Mouse (Mus musculus): ENCODE measurements around the gene Il1rl2.

The Il1rl2 gene

DNA sequence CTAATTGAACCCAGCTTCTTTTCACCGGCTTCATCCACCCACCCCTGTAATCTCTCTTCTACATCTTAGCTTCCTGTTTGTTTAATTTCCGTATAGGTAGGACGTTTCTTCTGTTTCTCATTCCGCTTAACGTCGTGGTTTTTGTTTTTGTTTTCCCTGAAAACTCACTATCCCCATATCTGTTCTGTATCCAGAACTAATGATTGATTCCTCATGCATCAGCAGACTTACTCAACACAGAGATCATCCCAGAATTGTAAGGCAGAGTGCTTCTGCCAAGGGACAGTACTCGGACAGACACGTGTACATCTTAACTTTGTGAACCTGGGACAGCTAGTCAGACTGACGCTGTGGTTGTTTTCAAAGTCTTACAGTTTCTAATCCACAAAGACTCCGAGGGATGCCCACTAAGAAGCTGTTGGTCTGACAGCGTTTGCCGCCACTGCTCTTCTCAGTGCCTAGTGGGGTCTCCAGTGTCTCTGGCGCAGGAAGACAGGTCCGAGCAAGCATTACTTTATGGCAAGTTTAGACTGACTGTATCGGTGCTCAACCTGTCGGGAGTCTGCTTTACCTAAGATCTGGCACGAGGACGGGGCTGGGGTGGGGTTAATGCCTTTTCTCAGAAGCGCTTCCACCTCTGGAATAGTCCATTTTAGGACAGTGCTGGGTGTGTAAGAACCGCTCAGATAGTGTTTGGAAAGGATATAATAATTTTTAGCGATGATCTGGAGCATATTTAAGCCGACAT, 719 bp downstream of the Il1rl2 start:
- no peak for DNase-seq

DNA sequence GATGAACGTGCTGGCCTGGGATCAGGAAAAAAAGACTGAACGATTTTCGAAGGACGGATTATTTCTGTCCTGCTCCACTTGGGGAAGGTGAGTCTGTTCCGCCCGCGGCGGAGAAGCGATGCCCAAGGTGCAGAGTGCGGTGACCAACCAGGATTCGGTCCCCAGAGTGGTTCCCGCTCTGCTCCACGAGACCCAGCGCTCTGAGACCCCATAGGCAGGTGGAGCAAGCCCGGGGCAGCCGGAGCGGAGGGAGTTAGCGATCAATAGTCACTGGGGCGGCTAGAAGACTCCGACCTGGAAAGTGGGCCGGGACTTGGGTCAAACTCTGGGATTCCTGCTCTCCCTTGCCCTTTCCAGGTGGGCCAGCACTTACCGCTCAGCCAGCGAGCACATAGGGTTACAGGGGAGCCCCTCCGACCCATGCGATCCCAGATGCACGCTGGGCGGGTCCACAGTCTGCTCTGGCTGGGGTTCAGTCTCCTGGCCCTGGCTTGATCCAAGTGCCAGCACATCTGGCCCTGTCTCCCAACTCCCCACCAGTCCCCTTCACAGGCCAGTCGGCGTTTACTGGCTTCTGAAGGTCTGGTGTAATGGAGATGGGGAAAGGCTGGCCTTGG, 1.4 kb downstream of the Il1rl2 start:
- DNase-seq = no peak

DNA sequence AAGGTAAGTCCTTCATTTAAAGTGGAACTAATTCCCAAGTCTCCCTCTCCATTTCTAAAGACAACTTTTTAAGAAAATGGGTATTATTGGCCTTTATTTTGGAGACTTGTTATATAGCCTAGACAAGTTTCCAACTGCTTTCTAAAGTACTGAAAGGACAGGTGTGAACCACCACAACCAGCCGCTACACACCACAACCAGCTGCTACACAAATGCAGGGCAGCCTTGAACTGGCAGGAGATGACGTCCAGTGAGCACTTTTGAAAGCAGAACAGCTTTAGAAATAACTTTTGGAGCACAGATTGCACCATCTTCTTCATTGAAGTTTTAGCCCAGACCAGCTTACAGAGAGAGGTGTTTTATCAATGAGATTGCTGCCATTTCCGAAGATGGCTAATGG, 3.2 kb downstream of the Il1rl2 start:
- no peak for DNase-seq

DNA sequence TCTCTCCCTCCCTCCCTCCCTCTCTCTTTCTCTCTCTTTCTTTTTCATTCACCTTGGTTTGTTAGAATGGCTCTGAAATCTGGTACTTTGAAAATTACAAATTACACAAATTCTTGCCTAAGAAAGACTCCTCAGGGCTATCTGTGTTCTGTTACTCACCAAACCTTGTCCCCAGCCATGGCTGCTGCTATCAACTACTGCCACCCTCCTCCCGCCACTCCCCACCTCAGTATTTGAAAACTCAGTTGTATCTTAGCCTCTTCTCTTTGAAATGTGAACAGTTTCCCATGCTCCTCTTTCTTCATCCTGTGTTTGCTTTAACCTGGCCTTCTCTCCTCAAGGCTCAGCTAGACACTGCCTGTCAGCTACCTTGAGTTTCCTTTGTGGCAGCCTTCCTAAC, 5.1 kb downstream of the Il1rl2 start:
- no peak for DNase-seq

DNA sequence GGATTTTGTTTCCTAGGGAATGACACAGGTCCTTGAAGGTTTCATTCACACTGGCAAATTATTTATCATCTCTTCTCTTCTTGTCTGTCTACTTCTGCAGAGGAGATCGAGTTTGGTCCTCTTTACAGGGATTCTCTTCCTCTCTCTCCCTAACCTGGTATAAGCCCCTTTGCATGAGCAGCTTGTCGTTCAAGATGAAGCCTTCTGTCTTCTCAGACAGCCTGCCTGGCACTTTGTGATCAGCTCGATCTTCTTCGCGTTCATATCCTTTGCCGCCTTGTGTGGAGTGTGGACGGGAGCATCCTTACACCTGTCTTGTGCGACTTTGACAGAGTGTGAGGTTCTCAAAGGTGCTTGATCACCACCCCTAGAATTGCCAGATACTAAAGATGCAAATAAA, 5.8 kb downstream of the Il1rl2 start:
- DNase-seq = no peak

DNA sequence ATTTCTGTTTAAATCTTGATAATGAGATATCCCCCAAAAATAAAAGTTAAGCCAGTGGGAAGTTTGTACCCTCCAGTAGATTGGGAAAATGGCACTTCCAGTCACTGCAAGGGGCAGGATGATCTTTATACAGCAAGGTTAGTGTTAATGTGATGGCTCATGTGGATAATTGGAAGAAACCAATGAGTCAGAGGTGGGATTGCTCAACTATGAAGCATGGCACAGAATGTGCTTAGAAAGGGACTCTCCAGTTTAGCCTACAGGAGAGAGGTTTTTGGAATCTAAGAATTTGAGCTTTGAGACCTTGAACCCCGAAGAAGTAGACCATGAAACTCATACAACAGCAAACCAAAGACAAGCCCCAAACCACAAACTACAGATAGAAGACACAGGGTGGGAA, 14.9 kb downstream of the Il1rl2 start:
- no peak for DNase-seq

DNA sequence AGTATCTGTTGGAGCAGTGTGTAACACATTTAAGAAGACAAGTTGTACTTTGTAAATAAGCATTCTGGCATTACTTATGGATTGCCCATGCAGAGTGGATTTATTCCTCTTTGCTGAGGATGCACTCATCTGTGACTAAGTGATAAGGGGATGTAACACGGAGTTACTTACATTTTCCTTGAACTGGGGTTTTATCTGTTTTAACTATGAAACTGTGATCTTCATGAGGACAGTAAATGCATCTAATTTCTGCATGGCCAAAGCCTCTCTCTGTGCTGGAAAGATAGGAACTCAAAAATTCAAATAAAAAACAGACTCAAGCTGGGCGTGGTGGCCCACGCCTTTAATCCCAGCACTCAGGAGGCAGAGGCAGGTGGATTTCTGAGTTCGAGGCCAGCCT, 15.7 kb downstream of the Il1rl2 start:
- no peak for DNase-seq

DNA sequence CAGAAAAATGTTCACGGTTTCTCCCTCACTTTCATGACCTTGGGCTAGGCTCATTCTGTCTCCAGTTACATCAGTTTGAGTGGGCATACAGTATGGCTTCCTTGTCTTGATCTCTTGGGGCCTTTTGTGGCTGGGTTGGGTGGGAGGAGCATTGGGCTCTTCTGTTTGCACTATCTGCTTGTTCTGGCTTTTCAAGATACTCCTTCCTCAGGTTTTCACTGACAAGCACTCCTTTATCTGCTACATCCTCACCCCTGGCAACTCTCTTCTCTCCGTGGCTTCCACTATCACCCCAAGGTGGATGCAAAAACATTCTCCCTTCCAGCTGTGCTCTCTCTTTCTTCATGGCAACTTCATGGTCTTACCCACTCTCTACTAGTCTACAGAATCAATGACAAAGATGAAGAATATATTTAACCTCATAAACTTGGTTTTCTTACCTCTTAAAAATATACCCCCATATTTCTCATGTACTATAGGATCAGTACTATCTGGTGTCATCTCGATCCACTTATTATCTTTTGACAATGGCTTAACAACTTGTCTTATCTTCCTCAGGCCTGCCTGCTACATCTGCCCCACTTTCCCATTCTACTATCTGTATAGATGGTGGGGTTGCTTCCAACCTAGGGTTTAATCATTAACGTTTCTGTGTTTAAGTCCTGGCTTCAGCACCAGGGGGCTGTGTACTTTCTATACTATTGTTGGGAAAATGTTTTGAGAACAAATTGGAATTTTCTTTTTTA, 27.9 kb downstream of the Il1rl2 start:
- DNase-seq = no peak

DNA sequence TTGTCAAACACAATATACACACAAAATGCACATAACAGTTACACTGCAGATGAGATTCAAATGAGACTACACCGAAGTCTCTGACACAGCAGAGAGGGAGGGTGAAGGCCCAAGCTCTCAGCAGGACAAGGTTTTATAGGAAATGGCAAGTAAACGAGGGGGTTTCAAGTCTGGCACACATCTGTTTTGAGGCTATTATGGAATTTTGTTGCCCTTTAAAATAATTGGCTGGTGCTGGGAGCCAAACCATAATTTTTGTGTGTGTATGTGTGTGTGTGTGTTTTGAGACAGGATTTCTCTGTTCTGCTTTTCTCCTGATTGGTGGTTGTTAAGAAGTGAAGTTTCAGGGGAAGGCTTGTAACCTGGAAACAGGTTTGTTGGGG, 28.5 kb downstream of the Il1rl2 start:
- no peak for DNase-seq

DNA sequence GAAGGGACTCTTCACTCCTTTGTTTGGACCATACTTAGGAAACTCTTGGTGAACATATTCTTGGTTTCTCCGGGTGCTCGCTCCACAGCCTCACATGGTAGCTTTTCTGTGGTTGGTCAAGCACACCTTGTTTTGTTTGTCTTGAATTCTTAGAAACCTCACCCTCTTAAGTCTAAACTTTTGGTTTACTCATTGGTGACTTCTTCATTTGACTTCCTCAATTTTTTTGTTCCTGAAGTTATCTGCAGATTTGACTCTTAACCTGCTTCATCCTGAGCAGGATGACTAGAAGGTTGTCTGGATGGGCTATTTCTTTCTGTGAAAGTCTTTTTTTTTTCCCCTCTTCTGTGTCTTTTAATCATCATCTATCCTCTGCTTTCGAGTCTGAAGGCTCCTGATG, 30.3 kb downstream of the Il1rl2 start:
- no peak for DNase-seq

DNA sequence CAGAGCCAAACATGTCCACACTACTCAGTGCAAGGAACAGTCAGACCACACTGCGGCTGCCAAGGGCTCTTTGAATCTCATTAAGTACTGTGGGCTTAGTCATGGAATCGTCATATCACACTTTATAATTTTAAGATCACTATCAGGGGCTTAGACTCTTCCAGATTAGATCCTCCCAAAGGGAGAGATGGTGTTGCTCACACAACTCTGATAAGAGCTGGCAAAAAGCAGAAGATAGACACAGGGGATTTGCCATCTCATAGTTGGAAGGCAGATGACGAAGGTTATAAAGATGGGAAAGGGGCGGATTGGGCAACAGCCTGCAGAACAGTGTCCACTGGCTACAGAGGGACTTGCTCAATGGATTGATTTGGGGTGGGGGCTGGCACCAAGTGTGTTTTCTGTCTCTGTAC, 31.0 kb downstream of the Il1rl2 start:
- DNase-seq = no peak

DNA sequence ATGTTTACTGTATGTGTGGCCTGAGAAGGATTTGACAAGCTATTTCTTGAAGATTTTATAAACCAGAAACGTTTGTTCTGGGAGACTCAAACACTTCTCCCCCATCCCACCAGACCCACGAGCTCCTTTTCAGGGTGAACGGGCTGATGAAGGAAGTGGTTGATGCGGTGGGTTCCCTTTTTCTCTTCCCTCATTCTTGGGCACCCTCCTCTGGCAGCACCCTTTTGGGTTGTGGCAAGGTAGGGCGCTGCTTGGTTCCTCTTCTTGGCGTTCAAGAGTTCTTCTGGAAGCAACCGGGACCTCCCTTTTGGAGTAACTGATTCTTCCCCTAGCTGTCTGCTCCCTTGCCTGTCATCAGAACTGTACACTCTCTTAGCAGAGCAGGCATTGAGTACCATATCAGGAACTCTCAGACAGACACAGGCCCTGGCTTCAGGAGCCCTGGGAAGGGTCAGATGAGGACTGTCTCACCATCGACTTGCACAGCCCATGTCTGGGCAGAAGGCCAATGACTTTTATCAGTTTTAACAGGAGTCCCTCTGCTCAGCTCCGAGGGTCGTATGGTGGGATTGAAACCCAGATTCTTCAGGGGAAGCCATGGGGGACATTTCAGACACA, 31.6 kb downstream of the Il1rl2 start:
- no peak for DNase-seq

DNA sequence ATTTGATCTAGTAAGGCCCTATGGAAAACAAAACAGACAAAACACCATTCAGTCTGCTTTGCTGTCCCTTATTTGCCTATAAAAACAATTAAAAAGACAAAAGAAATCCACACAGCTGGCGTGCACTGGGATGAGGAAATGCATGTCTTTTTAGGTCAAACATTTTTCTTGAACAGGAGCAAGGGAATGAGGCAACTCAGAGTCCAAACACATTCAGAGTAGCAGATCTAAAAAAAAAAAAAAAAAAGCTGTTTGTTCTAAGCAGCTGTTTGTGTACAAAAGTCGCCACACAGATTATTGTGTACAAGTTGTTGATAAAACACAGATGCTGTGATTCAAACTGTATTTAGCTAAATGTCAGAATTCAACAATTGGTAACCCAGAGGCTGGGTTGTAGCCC, 33.5 kb downstream of the Il1rl2 start:
- no peak for DNase-seq

DNA sequence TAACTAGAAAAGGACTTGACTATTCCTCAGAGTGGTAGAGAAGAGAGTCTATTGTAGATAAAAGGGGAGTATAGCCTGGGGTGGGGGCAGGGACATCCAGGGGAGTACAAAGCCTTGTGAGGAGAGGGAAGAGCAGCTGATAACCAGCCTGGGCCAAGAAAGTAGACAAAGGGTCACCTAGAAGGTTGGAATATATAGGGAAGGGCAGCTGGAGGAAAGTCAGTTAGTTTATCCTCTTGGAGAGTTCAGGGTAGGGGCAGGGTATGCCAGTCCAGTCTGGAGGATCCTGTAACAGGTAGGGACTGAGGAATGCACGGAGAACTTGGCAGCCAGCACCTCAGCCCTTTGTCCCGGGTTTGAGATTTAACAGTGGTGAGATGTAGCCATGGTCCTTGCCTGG, 33.9 kb downstream of the Il1rl2 start:
- DNase-seq = no peak

DNA sequence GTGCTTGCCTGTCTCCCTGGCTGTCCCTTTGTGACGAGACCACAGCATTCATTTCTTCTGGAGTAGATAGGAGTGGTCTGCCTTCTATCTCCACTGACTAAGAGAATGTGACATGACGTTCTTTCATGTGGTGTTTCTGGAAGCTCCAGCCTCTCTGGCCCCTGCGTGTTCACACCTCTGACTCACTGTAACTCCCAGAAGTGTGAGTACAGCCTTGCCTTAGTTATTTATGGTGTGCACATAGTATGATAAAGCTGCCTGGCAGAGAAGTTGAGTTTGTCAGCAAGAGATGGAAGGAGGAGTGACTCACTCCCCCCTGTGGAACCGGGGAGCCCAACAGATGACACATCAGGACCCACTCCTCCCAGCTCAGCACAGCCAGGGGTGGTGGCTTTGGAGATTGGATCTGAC, 34.4 kb downstream of the Il1rl2 start:
- DNase-seq = no peak

DNA sequence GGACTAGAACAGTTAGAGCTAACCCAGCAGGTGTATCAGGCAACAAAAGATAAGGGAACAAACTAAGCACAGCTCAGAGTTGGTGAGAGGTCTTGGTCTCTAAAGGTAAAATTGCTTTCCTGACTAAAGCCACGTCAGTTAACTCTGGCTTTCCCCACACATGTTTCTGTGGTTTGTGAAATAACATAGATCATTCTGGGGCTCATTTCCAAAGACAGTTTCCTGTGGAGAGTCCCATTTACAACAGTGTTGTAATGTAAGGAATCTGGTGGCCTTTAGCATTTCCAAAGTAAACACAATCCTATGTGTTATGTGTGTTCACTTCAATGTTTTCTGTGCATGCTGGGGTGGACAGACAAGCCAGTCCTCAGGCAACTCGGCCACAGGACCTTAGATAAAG, 35.3 kb downstream of the Il1rl2 start:
- DNase-seq = no peak

DNA sequence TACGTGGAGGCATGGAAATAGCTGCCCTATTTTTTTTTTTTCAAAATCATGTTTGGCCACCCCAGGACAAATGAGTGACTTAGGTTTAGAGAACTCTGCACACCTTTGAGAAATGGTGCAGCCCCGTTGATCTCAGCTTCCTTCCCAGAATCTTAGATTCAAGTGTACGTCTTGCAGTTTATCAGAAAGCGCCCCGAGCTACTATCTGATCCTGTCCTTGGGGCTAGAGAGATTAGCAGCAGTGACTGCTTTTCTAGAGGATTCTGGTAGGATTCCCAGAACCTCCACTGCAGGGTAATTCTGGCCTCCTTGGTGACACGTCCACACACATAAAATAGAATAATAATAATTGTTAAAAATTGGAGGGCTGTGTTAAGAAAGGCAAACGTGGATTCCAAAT, 36.6 kb downstream of the Il1rl2 start:
- DNase-seq = no peak

DNA sequence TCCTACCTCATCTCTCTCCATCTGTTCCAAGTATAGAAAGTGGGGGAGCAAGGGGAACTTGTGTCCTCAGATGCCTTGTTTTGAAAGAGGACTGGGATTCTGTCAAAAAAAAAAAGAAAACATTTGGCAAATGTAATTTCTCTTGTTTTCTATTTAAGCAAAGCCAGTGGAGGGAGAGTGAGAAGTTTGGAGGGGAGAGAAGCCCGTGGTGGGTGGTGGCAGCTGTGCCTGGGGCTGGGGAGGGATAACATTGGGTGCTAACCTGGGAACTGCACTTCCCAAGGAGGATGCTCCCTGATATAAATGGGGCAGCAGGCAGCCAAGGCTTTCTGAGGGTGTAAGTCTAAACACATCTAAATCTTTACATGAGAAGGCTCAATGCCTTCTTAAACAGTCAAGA, 37.2 kb downstream of the Il1rl2 start:
- DNase-seq = no peak

DNA sequence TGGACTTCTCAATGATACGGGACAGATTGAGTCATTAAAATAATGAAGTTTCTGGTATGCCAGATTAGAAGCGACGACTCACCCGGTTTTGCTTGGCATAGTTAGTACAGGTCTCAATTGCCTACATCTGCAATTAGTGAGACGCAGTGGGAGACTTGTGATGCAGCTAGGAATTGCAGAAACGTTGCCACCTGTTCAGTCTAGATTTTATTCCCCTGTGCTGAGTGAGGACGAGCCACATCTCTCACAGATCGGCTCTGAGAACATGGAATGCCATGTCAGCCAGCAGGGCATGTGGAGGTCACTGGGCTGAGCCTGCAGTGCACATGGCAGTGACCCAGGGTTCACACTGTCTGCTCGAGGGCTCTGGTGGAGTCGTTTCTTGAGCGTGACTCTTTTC, 38.4 kb downstream of the Il1rl2 start:
- DNase-seq = no peak

DNA sequence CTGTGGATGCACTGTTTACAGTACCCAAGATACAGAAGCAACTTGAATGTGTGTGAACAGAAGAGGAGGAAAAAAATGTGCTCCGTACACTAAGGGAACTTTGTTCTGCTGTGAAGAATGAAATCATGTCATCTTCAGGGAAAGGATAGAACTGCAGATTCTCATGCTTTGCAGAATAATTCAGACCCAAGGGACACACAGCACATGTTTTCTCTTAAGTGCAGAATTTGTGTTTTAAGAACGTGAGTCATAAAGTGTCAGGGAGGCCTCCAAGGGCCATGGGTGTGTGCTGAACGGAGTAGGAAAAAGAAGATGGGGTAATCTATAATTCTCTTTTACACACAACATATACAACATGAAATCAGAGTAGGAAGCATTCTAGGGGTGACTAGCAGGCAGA, 48.5 kb downstream of the Il1rl2 start:
- DNase-seq = no peak

DNA sequence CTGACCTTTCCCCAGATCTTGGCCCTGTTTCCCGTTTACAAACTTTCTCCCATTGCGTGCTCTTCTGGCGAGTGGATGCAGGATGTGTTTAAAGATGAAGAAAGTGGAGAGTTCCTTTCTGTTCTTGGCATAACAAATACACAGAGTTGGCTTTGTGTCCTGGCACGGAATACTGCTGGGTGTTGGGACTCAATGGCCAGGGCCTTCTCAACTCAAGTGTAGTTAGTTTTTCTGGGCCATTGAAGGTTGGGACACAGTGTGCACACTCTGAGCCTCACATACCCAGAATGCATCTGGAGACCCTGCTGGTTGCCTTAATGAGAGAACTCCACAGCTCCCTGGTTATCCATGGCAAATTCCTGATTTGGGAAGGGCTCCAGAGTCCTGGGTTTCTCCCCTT, 50.7 kb downstream of the Il1rl2 start:
- DNase-seq = no peak

DNA sequence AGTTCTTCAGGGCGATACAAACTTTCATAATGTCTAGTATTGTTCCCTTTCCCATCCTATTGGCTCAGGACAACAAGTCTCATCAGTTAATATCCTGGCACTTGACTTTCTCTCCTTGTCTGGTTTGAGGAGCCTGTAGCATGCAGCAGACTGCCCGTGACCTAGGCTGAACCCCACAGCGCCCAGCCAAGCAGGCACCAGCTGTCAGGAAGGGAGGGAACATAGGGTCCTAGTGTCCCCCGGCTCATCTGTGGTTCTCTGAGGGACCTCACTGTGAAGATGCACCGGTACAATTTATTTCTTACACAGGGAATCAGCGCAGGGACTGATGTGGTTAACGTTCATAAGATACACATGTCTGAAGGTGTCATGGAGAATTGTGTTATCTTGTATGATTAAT, 52.3 kb downstream of the Il1rl2 start:
- peak in 1 of 2 experiments; percentile 31 for DNase-seq

DNA sequence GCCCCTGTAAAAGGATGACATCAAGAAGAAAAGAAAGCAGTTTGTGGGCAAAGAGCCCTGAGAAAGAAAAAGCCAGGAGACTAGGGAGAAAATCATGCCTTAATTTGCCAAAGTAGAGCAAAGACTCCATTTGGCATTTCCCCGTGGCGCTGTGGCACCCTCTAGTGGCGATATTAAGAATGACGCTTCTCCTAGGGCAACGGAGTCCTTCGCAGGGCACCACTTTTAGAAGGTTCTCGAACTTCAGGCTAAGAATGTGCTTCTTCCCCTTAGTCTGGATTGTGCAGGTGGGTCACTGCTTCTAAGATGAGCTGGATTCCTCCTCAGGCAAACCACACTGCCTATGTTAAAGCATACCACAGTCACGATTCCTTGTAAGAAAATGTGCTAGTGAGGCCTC, 54.4 kb downstream of the Il1rl2 start:
- peak; percentile 57 to 75 for DNase-seq

DNA sequence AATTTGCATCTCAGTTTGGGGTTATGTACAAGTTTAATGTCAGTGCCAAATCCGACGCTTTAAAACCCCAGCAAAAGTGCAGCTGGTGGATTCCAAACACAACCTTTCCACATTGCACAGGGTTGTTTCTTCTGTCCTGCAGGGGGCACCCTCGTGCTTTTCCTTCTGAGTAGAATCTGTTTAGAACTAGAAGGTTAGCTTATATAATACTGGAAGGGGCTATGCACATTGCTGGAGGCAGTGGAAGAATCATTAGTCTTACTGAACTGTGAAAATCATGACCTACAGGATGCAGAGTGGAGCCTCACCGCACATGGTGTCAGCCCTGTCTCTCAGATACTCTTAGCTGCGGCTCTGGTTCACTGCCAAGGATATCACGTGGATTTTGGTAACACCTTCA, 55.7 kb downstream of the Il1rl2 start:
- DNase-seq = peak; percentile 25 to 63
